Mouse (Mus musculus): Measurements from ENCODE around the gene Akap13. TPM values are rescaled to one million over a fixed set of nuclear protein-coding genes. Genes with fewer than 3 reads are reported as not detected.

Gene Akap13
- polyA plus RNA-seq, 1 experiment from 2014 or later = 32.3 TPM

- peaks cover 6% of the 10 kb centered on the region; the same call in 1 of the 2 replicates for H3K4me1 ChIP-seq
- H3K4me2 ChIP-seq (replicated peaks) = no peak overlapping the region
- H3K27me3 ChIP-seq = no peaks in the 10 kb centered on the region
- no peak overlapping the region for H3K4me3 ChIP-seq
- 96% methylated on average over 2 of the region's 2 CpGs for WGBS
- H3K27ac ChIP-seq = no peak overlapping the region
- peaks cover 4% of the 10 kb centered on the region; the same call in 1 of the 2 replicates for H3K36me3 ChIP-seq
- H3K9me3 ChIP-seq (replicated peaks) = no peaks in the 10 kb centered on the region
- H3K9ac ChIP-seq = no peak overlapping the region; the same call in 1 of the 2 replicates
- no peak for ATAC-seq (ENCODE audit: low FRiP score)
Measured at GRCm38 (mm10) chr7:75576851-75577250, 121.5 kb downstream of the Akap13 start.

DNA sequence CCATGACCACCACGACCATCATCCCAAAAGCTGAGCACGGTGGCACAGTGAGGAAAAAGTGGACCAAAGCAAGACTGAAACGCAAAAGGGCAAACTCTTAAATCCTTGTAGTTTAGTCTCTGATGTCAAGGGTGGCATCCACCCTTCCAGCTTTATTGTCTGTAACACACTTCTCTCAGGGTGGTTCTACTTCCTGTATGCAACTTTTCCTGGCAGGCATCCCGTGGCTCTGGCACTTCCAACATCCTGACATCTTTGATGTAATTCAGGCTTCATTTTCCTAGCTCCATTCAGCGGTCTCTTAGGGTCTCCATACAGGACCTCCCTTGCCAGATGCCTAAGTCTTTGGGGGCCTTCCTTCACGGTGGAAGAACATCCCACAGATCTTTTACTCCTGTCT, 122.0 kb downstream of the Akap13 start:
- WGBS = 87% methylated on average over 6 of the region's 6 CpGs
- Histone ChIP-seq H3K4me3 (no peak overlapping the region), H3K36me3 (peaks cover 5% of the 10 kb centered on the region; the same call in 1 of the 2 replicates), H3K4me1 (peaks cover 6% of the 10 kb centered on the region; the same call in 1 of the 2 replicates), H3K4me2 (replicated peaks) (no peak overlapping the region), H3K27me3 (no peaks in the 10 kb centered on the region), H3K9ac (no peak overlapping the region), H3K27ac (no peak overlapping the region), H3K9me3 (replicated peaks) (no peaks in the 10 kb centered on the region)
- no peak for ATAC-seq (ENCODE audit: low FRiP score)

DNA sequence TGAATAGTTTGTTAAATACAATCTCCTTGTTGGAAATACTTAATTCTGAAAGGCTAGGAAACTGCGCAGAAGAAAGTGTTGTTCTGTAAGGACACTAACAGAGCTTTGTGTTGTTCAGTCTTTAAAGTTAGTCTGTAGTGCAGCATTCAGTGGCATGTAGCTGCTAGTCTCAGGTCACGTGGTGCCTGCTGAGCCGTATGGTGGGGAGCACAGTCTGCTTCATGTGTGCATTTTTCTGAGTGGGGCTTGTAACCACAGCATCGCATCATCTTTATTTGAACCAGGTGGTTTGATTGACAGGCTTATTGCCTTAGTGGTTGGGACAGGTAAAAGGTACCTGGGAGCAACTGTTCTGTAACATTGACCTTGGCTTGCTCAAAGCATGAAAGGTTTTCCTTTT, 123.3 kb downstream of the Akap13 start:
- Histone ChIP-seq H3K4me3 (no peak overlapping the region), H3K4me2 (replicated peaks) (no peak overlapping the region), H3K9me3 (replicated peaks) (no peaks in the 10 kb centered on the region), H3K36me3 (peaks cover 7% of the 10 kb centered on the region; the same call in 1 of the 2 replicates), H3K9ac (no peak overlapping the region), H3K4me1 (peaks cover 6% of the 10 kb centered on the region; the same call in 1 of the 2 replicates), H3K27ac (no peak overlapping the region), H3K27me3 (no peaks in the 10 kb centered on the region)
- 90% methylated on average over 4 of the region's 4 CpGs for WGBS
- ATAC-seq (ENCODE audit: low FRiP score) = no peak

- 85% methylated on average over 4 of the region's 4 CpGs for WGBS
- H3K27me3 ChIP-seq = no peaks in the 10 kb centered on the region
- H3K9ac ChIP-seq = no peak overlapping the region
- H3K4me1 ChIP-seq = no peaks in the 10 kb centered on the region
- no peak overlapping the region for H3K27ac ChIP-seq
- no peak overlapping the region for H3K4me2 ChIP-seq (replicated peaks)
- ATAC-seq (ENCODE audit: low FRiP score) = no peak
- H3K9me3 ChIP-seq (replicated peaks) = no peaks in the 10 kb centered on the region
- H3K36me3 ChIP-seq = peaks cover 7% of the 10 kb centered on the region; the same call in 1 of the 2 replicates
- no peak overlapping the region for H3K4me3 ChIP-seq
Measured at GRCm38 (mm10) chr7:75582091-75582490, 126.8 kb downstream of the Akap13 start.

- H3K9ac ChIP-seq = no peak overlapping the region
- no peak overlapping the region for H3K4me2 ChIP-seq (replicated peaks)
- no peak overlapping the region for H3K4me3 ChIP-seq
- H3K4me1 ChIP-seq = no peaks in the 10 kb centered on the region
- no peak for ATAC-seq (ENCODE audit: low FRiP score)
- 90% methylated on average over 2 of the region's 2 CpGs for WGBS
- no peaks in the 10 kb centered on the region for H3K27me3 ChIP-seq
- no peak overlapping the region for H3K27ac ChIP-seq
- peaks cover 7% of the 10 kb centered on the region; the same call in 1 of the 2 replicates for H3K36me3 ChIP-seq
- no peaks in the 10 kb centered on the region for H3K9me3 ChIP-seq (replicated peaks)
Measured at GRCm38 (mm10) chr7:75584100-75584499, 128.8 kb downstream of the Akap13 start.

GRCm38 (mm10) chr7:75585409-75585808, 130.1 kb downstream of the Akap13 start:
- WGBS = 87% methylated on average over 6 of the region's 6 CpGs
- H3K4me2 ChIP-seq (replicated peaks) = no peak overlapping the region
- no peak overlapping the region for H3K4me3 ChIP-seq
- no peak overlapping the region for H3K27ac ChIP-seq
- H3K36me3 ChIP-seq = 0 out of 2 replicates have a peak, but pooled peaks cover 3% of the 10 kb centered on the region
- no peaks in the 10 kb centered on the region for H3K27me3 ChIP-seq
- H3K4me1 ChIP-seq = no peaks in the 10 kb centered on the region
- no peak overlapping the region for H3K9ac ChIP-seq
- ATAC-seq (ENCODE audit: low FRiP score) = no peak
- H3K9me3 ChIP-seq (replicated peaks) = no peaks in the 10 kb centered on the region

GRCm38 (mm10) chr7:75586113-75586512, 130.8 kb downstream of the Akap13 start:
- no peak for ATAC-seq (ENCODE audit: low FRiP score)
- Histone ChIP-seq H3K9ac (no peak overlapping the region), H3K4me1 (no peaks in the 10 kb centered on the region), H3K27me3 (no peaks in the 10 kb centered on the region), H3K4me2 (replicated peaks) (no peak overlapping the region), H3K9me3 (replicated peaks) (no peaks in the 10 kb centered on the region), H3K4me3 (no peak overlapping the region), H3K36me3 (0 out of 2 replicates have a peak, but pooled peaks cover 3% of the 10 kb centered on the region), H3K27ac (no peak overlapping the region)
- WGBS = 75% methylated on average over 14 of the region's 14 CpGs

DNA sequence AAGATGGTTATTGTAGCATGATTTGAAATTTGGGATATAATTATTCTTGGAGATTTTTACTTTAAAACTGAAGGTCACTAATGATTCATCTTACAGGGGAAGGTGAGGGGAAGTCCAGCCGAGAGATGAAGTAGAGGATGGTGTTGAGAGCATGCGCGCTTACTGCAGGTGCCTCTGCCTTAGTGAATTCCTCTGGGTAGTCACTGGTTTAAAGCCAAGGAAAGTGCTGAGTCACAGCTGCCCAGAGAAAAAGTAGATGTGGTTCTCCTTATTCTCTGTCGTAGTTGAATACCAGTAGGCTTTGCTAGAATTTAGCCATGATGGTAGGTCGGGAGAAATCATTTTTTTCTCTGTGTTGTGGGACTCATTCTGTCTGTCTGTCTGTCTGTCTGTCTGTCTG, 132.4 kb downstream of the Akap13 start:
- no peak for ATAC-seq (ENCODE audit: low FRiP score)

GRCm38 (mm10) chr7:75589304-75589973, 134.1 kb downstream of the Akap13 start:
- Histone ChIP-seq H3K9me3 (replicated peaks) (no peaks in the 10 kb centered on the region), H3K9ac (no peak overlapping the region), H3K4me2 (replicated peaks) (no peak overlapping the region), H3K4me1 (no peaks in the 10 kb centered on the region), H3K4me3 (no peak overlapping the region), H3K27me3 (no peaks in the 10 kb centered on the region), H3K27ac (no peak overlapping the region), H3K36me3 (no peaks in the 10 kb centered on the region)
- WGBS = 92% methylated on average over 8 of the region's 8 CpGs
- ATAC-seq (ENCODE audit: low FRiP score) = no peak

More for the DNA sequence above, 132.4 kb downstream of the Akap13 start:
- no peak overlapping the region for H3K27ac ChIP-seq
- no peak overlapping the region for H3K4me3 ChIP-seq
- H3K36me3 ChIP-seq = no peaks in the 10 kb centered on the region
- no peak overlapping the region for H3K9ac ChIP-seq
- H3K9me3 ChIP-seq (replicated peaks) = no peaks in the 10 kb centered on the region
- H3K4me1 ChIP-seq = no peaks in the 10 kb centered on the region
- H3K4me2 ChIP-seq (replicated peaks) = no peak overlapping the region
- whole genome bisulfite sequencing = 90% methylated on average over 5 of the region's 5 CpGs
- H3K27me3 ChIP-seq = no peaks in the 10 kb centered on the region

DNA sequence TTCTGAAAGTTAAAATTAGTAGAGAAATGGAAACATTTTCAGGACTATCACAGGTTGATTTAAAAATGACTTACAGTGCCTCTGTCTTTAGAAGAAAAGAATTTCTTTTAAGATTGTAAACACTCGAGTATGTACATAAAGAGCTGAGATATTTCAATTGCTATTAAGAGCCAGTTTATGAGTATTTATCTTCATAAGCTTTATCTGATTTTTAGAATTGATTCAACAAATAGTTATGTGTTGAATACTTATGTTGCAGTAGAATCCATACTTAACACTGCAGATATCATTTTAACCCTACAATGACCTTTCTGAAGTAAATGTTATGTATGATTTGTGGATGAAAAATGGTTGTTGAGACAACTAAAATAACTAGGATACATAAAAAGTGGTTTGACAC, 136.6 kb downstream of the Akap13 start:
- Histone ChIP-seq H3K4me3 (no peak overlapping the region), H3K4me2 (replicated peaks) (no peak overlapping the region), H3K9ac (no peak overlapping the region), H3K36me3 (no peaks in the 10 kb centered on the region), H3K27ac (no peak overlapping the region), H3K27me3 (no peaks in the 10 kb centered on the region), H3K9me3 (replicated peaks) (no peaks in the 10 kb centered on the region), H3K4me1 (no peaks in the 10 kb centered on the region)
- ATAC-seq (ENCODE audit: low FRiP score) = no peak
- WGBS = 93% methylated on average over 1 of the region's 1 CpGs

DNA sequence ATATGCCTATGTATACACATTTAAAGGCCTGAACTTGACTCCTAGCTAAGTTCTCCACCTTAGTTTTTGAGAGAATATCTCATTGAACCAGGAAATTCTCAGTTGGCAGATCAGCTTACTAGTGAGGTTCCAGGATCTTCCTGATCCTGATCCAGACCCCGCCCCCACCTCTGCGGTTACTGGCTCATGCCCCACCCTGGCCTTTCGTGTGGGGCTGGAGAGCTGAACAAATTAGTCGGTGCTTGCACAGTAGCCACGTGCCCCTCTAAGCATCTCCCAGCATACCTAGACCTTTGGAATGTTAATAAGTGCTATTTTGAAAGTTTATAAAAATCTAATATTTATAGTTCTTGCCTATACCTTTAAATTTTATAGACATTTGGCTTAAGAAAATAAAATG, 139.5 kb downstream of the Akap13 start:
- Histone ChIP-seq H3K27me3 (no peaks in the 10 kb centered on the region), H3K27ac (no peak overlapping the region), H3K4me2 (replicated peaks) (no peak overlapping the region), H3K9me3 (replicated peaks) (no peaks in the 10 kb centered on the region), H3K36me3 (no peaks in the 10 kb centered on the region), H3K4me3 (no peak overlapping the region), H3K9ac (no peak overlapping the region), H3K4me1 (no peaks in the 10 kb centered on the region)
- 83% methylated on average over 5 of the region's 5 CpGs for WGBS
- no peak for ATAC-seq (ENCODE audit: low FRiP score)

DNA sequence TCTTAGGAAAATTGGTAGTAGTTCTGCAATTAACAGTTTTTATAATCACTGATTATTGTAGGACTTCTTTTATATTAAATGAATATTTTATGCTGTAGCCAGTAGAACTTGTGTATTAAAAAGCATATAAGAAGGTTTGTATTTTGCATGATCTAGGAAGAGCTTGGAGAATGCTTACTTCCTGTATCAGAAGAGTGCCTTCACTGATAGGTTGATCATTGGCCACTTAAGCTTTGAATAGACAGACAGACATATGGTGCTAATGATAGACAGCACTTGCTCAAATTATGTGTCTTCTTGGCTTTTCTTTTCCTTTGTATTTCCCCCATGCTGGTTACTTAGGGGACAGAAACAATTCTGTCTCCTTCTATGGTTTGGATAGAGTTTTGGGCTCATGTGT, 139.9 kb downstream of the Akap13 start:
- no peaks in the 10 kb centered on the region for H3K36me3 ChIP-seq
- no peaks in the 10 kb centered on the region for H3K4me1 ChIP-seq
- H3K4me3 ChIP-seq = no peak overlapping the region
- H3K9ac ChIP-seq = no peak overlapping the region
- H3K27me3 ChIP-seq = no peaks in the 10 kb centered on the region
- no peak overlapping the region for H3K4me2 ChIP-seq (replicated peaks)
- no peak overlapping the region for H3K27ac ChIP-seq
- ATAC-seq (ENCODE audit: low FRiP score) = no peak
- no peaks in the 10 kb centered on the region for H3K9me3 ChIP-seq (replicated peaks)

- WGBS = 88% methylated on average over 6 of the region's 6 CpGs
- H3K4me3 ChIP-seq = no peak overlapping the region
- no peak overlapping the region for H3K9ac ChIP-seq
- no peak for ATAC-seq (ENCODE audit: low FRiP score)
- H3K9me3 ChIP-seq (replicated peaks) = no peaks in the 10 kb centered on the region
- H3K27me3 ChIP-seq = no peaks in the 10 kb centered on the region
- H3K4me2 ChIP-seq (replicated peaks) = no peak overlapping the region
- H3K36me3 ChIP-seq = no peaks in the 10 kb centered on the region
- no peak overlapping the region for H3K27ac ChIP-seq
- H3K4me1 ChIP-seq = no peaks in the 10 kb centered on the region
Measured at GRCm38 (mm10) chr7:75596058-75596748, 140.9 kb downstream of the Akap13 start.
